Comparison of ENCODE assay signal across 9 mouse cellular contexts in the genomic region with DNA sequence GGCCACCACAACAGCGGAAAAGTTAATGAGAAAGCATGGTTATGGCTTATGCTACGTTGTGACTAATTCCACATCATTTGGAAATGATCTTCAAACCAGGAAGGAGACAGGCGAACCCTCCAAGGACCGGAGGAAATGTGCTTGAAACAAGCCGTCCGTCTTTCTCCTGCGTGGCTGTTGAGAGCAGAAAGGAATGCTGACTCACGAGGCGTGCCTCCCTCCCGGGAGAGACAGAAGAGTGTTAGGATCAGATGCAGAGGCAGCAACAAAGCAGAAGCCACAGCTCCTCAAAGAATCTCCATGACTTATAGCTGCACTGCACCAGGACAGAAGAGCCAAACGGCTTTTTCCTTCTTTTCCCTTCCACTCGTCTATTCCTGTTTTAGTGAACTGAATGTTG.
A peak's percentile ranks its signal among the peaks of the same experiment; 100 is the strongest.
DNase-seq lines count a peak whose midpoint lies in the region; TF ChIP-seq lines count a peak whose summit lies in the region.
"Had no signal": no experiment of that assay in that cellular context is flagged by ENCODE, and none has a peak within 500 bp of the region (broad histone marks: within the 10 kb centered on the region; RNA-seq: fewer than 3 reads in every experiment).

No protein-coding gene starts in this region.

- peak overlapping the region; percentile 69 for H3K4me2 ChIP-seq in myocyte (ENCODE audit: low read depth)
- H3K4me2 ChIP-seq: lung, embryonic 15.5 days had no signal

- intact Hi-C loops in left cerebral cortex, postnatal 25 days (cut with DNase I) = no loop called here
- intact Hi-C loops in left cerebral cortex, postnatal 4 days (cut with DNase I) = no loop called here
- intact Hi-C loops in gastrocnemius, postnatal 14 days (cut with DNase I; ENCODE audit: low total_unique reads) = no loop called here

- H3K27me3 ChIP-seq in myocyte (ENCODE audit: control insufficient read depth, insufficient read depth, insufficient read length) = no peaks in the 10 kb centered on the region
- H3K27me3 ChIP-seq: lung, embryonic 15.5 days had no signal

- no peaks in the 10 kb centered on the region for H3K36me3 ChIP-seq in myocyte (ENCODE audit: control insufficient read depth, insufficient read depth)
- H3K36me3 ChIP-seq: lung, embryonic 15.5 days had no signal

- TF ChIP-seq POLR2A in myocyte (IDR thresholded peaks at IDR 0.05; ENCODE audit: insufficient read length, low read depth) = peak; percentile 31

- no peak overlapping the region for H3ac ChIP-seq in myocyte (ENCODE audit: control insufficient read depth, insufficient read length)

- DNase-seq in left cerebral cortex, postnatal 25 days (ENCODE audit: low spot score in 2 of 2) = peak; percentile 31 to 59
- no peak for DNase-seq in left cerebral cortex, postnatal 4 days
- peak; percentile 49 for DNase-seq in adrenal gland, adult 8-10 months
- DNase-seq in gastrocnemius, postnatal 14 days = peak; percentile 60
- DNase-seq in kidney, postnatal 14 days = peak; percentile 53
- no peak for DNase-seq in T-cell, adult 2 months (ENCODE audit: low spot score)
- DNase-seq in spleen, postnatal 10 days (ENCODE audit: low spot score in 2 of 2) = no peak

- H3K4me3 ChIP-seq in myocyte = no peak overlapping the region
- H3K4me3 ChIP-seq: lung, embryonic 15.5 days had no signal

- no peaks in the 10 kb centered on the region for H3K79me2 ChIP-seq in myocyte (ENCODE audit: control insufficient read depth, insufficient read depth)

TF ChIP-seq in myocyte, 11 proteins besides CTCF, POLR2A, EP300 and RAD21:
- no peak for TF ChIP-seq TCF12 (IDR thresholded peaks at IDR 0.05; ENCODE audit: insufficient read depth, poor library complexity, severe bottlenecking)
- TF ChIP-seq E2F4 (IDR thresholded peaks at IDR 0.05; ENCODE audit: insufficient read depth) = no peak
- TF ChIP-seq TCF3 (IDR thresholded peaks at IDR 0.05; ENCODE audit: insufficient read length, low read depth) = no peak
- no peak for TF ChIP-seq REST (IDR thresholded peaks at IDR 0.05; ENCODE audit: insufficient read depth, insufficient read length)
- TF ChIP-seq CEBPB (IDR thresholded peaks at IDR 0.05; ENCODE audit: insufficient read depth, poor library complexity, severe bottlenecking) = no peak
- no peak for TF ChIP-seq MYOG (IDR thresholded peaks at IDR 0.05; ENCODE audit: control insufficient read depth in 1 of 3, insufficient read depth in 1 of 3, insufficient read length in 2 of 3, low read depth in 2 of 3)
- TF ChIP-seq SRF (IDR thresholded peaks at IDR 0.05; ENCODE audit: control insufficient read depth, insufficient read length, low read depth) = no peak
- TF ChIP-seq MYOD1 (IDR thresholded peaks at IDR 0.05; ENCODE audit: control insufficient read depth in 1 of 3, insufficient read length in 2 of 3, low read depth in 2 of 3) = no peak
- no peak for TF ChIP-seq POLR2AphosphoS2 (IDR thresholded peaks at IDR 0.05; ENCODE audit: insufficient read length, low read depth)
- TF ChIP-seq USF1 (IDR thresholded peaks at IDR 0.05; ENCODE audit: low read depth) = no peak
- TF ChIP-seq MAX (IDR thresholded peaks at IDR 0.05; ENCODE audit: low read depth) = no peak
TF ChIP-seq in myocyte: peak in this region for 0.

Comparison
In these comparisons a context has a peak if more than half of its experiments do, and no peak if none do; other contexts are left out.
1. DNase-seq: peak in left cerebral cortex, postnatal 25 days (2 of 2), adrenal gland, adult 8-10 months (single experiment), gastrocnemius, postnatal 14 days (single experiment) and kidney, postnatal 14 days (single experiment); none in left cerebral cortex, postnatal 4 days (single experiment), T-cell, adult 2 months (single experiment) and spleen, postnatal 10 days (0 of 2).